Mouse (Mus musculus) neural tube, embryonic 15.5 days (tissue): Measurements from ENCODE around the gene Gstt3. TPM values are rescaled to one million over a fixed set of nuclear protein-coding genes. Genes with fewer than 3 reads are reported as not detected.

Experiments used
- ATAC-seq: fragments of 200-750 bp; cut with Nextera tagmentation; 2 replicates; pipeline ENCODE4 v1.8.0; 2017; ENCODE audit warnings: mild to moderate bottlenecking, moderate TSS enrichment, moderate library complexity; ENCODE audit not compliant: low FRiP score
- H3K27ac ChIP-seq: fragments of 300-500 bp; sonication (generic); replicated peaks from 2 replicates; pipeline ENCODE4 v1.5.1; 2015; ENCODE audit warnings: mild to moderate bottlenecking, inconsistent platforms
- H3K27me3 ChIP-seq: fragments of 300-500 bp; sonication (generic); replicated peaks from 2 replicates; pipeline ENCODE4 v1.6.1; 2015; ENCODE audit warnings: inconsistent platforms
- H3K36me3 ChIP-seq: fragments of 300-500 bp; sonication (generic); 2 replicates; pipeline ENCODE4 v1.6.1; 2015; ENCODE audit warnings: inconsistent platforms
- H3K4me1 ChIP-seq: fragments of 300-500 bp; sonication (generic); 2 replicates; pipeline ENCODE4 v1.6.1; 2015; ENCODE audit warnings: inconsistent platforms
- H3K4me2 ChIP-seq: fragments of 300-500 bp; sonication (generic); 2 replicates; pipeline ENCODE4 v1.6.1; 2015; ENCODE audit warnings: inconsistent platforms, mild to moderate bottlenecking, moderate library complexity
- H3K4me3 ChIP-seq: fragments of 300-500 bp; sonication (generic); replicated peaks from 2 replicates; pipeline ENCODE4 v1.5.1; 2015; ENCODE audit warnings: mild to moderate bottlenecking, inconsistent platforms
- H3K9ac ChIP-seq: fragments of 300-500 bp; sonication (generic); replicated peaks from 2 replicates; pipeline ENCODE4 v1.6.1; 2015; ENCODE audit warnings: mild to moderate bottlenecking, inconsistent platforms
- H3K9me3 ChIP-seq: fragments of 300-500 bp; sonication (generic); replicated peaks from 2 replicates; pipeline ENCODE4 v1.6.1; 2016; ENCODE audit warnings: inconsistent platforms
- WGBS: fragments of 180-500 bp; shearing (Covaris S2); methylation state at CpG from one replicate; pipeline ENCODE4 v1.1.7; 2015; ENCODE audit warnings: mixed read lengths; 5-methylcytosine and 5-hydroxymethylcytosine counted together
- polyA plus RNA-seq: library from polyadenylated mRNA; unstranded; fragments of >200 nt; fragmentation: Nextera tagmentation; extraction: Ambion mirVana; gene quantifications from 2 replicates; pipeline ENCODE4 v1.2.1, GENCODE M21; 2015

Gene Gstt3
- polyA plus RNA-seq: 1.3 and 5.3 TPM in 2 replicates

GRCm38 (mm10) chr10:75780769-75781578 is at the start of gene Gstt3, which contains the start of gene Gm20441:
Gene Gstt3, minus strand, starts transcription at chr10:75781414.
Gene Gm20441, minus strand, starts transcription at chr10:75780954.
- Histone ChIP-seq H3K27me3 (peaks cover 56% of the 10 kb centered on the region), H3K36me3 (no peaks in the 10 kb centered on the region), H3K4me1 (peaks cover 10% of the 10 kb centered on the region), H3K9ac (peak within 1 kb of the TSS; percentile 35), H3K4me3 (peak within 1 kb of the TSS; percentile 40), H3K9me3 (no peaks in the 10 kb centered on the region), H3K4me2 (peak within 1 kb of the TSS; percentile 72), H3K27ac (no peak within 1 kb of the TSS)
- no peak for ATAC-seq
- 2% methylated on average over 28 of the region's 28 CpGs for WGBS

GRCm38 (mm10) chr10:75830275-75830670 is 49.1 kb upstream of the Gstt3 start:
- Histone ChIP-seq H3K4me1 (peaks cover 19% of the 10 kb centered on the region), H3K27me3 (peaks cover 18% of the 10 kb centered on the region; the same call in 1 of the 2 replicates)

GRCm38 (mm10) chr10:75829529-75830274 is 48.5 kb upstream of the Gstt3 start:
- no peak overlapping the region for H3K4me3 ChIP-seq
- H3K9me3 ChIP-seq: no peaks in the 10 kb centered on the region
- ATAC-seq: no peak
- H3K36me3 ChIP-seq: no peaks in the 10 kb centered on the region
- WGBS: 83% methylated on average over 2 of the region's 2 CpGs
- H3K27ac ChIP-seq: no peak overlapping the region
- peaks cover 18% of the 10 kb centered on the region; the same call in 1 of the 2 replicates for H3K27me3 ChIP-seq
- H3K4me2 ChIP-seq: no peak overlapping the region
- peaks cover 14% of the 10 kb centered on the region for H3K4me1 ChIP-seq
- H3K9ac ChIP-seq: no peak overlapping the region

More at GRCm38 (mm10) chr10:75830275-75830670, 49.1 kb upstream of the Gstt3 start:
- Histone ChIP-seq H3K4me2 (no peak overlapping the region), H3K9me3 (no peaks in the 10 kb centered on the region), H3K27ac (no peak overlapping the region), H3K4me3 (no peak overlapping the region), H3K36me3 (no peaks in the 10 kb centered on the region), H3K9ac (no peak overlapping the region)
- ATAC-seq: no peak
- 96% methylated on average over 2 of the region's 2 CpGs for WGBS

DNA sequence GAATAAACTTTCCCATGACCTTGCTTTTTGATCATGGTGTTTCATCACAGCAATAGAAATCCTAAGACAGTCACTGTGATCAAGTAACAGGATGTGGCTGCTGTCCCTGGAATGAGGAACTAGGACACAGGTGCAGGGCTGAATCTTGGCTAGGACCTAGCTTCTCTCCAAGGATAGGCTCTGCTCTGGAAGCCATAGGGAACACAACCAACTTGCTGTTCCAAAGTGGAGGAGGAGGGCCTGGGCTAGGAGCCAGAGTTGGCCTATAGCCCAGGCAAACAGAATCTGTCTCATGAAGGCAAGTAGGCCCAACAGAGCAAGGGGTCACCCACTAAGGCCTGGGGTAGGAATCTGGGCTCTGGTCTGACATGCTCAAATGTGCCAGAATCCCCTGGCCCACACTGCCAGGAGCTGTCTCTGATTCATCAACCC is 47.3 kb upstream of the Gstt3 start:
- Histone ChIP-seq H3K27ac (no peak overlapping the region; the same call in 1 of the 2 replicates), H3K27me3 (peaks cover 9% of the 10 kb centered on the region; the same call in 1 of the 2 replicates), H3K9ac (no peak overlapping the region), H3K4me3 (no peak overlapping the region), H3K9me3 (no peaks in the 10 kb centered on the region), H3K4me2 (no peak overlapping the region), H3K4me1 (peaks cover 3% of the 10 kb centered on the region; the same call in 1 of the 2 replicates), H3K36me3 (no peaks in the 10 kb centered on the region)
- peak; percentile 61; the same call in 1 of the 2 replicates for ATAC-seq

DNA sequence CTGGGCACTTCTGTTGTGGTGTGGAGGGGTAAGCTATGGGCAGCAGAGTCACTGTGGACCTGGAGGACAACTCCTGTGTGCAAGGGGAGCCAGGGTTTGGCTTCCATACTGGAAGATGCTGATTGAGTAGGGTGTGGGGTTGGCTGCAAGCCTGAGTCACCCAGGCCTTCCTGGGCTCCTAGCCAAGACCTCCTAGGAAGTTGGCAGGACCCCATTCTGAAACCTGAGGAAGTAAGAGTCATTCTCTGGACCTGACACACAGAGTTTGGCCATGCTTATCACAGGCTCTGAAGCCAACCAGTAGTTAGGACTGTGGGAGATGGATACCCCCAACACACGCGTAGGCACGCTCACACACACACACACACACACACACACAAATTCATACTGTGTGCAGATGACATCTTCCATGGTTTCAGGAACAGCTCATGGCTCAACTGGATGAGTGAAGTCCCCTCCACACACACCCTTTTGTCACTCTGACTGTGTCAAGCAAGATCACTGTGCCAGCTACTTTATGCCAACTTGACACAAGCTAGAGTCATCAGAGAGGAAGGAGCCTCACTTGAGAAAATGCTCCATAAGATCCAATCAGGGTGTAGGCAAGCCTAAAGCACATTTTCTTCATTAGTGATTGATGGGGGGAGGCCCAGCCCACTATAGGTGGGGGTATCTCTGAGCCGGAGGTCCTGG is 46.6 kb upstream of the Gstt3 start:
- Histone ChIP-seq H3K27ac (no peak overlapping the region; the same call in 1 of the 2 replicates), H3K4me1 (0 out of 2 replicates have a peak, but pooled peaks cover 3% of the 10 kb centered on the region), H3K27me3 (0 out of 2 replicates have a peak, but pooled peaks cover 4% of the 10 kb centered on the region), H3K9me3 (no peaks in the 10 kb centered on the region), H3K9ac (no peak overlapping the region), H3K4me3 (no peak overlapping the region), H3K36me3 (no peaks in the 10 kb centered on the region), H3K4me2 (no peak overlapping the region)
- ATAC-seq: no peak
- WGBS: 90% methylated on average over 4 of the region's 4 CpGs

DNA sequence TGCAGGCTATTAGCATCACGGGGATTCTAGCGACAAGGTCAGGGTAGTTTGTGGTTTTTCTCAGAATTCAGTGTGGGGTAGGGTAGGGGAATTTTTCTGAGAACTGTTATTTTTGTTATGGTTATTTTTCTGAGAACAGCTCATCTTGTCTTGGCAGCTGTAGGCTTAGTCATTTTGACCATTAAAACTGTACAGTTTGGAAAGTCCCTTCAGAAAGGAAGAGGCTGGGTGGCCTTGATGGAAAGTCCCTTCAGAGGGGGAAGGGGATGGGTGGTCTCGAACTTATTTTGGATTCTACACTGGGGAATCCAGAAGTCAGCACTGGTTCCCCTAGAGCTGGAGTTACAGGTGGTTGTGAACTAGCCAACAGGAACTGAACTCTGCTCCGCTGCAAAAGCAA is 43.3 kb upstream of the Gstt3 start:
- Histone ChIP-seq H3K27ac (no peak overlapping the region), H3K36me3 (no peaks in the 10 kb centered on the region), H3K9me3 (no peaks in the 10 kb centered on the region), H3K4me1 (0 out of 2 replicates have a peak, but pooled peaks cover 3% of the 10 kb centered on the region), H3K4me2 (no peak overlapping the region), H3K27me3 (no peaks in the 10 kb centered on the region), H3K4me3 (no peak overlapping the region), H3K9ac (no peak overlapping the region)
- 86% methylated on average over 4 of the region's 4 CpGs for WGBS
- no peak for ATAC-seq

DNA sequence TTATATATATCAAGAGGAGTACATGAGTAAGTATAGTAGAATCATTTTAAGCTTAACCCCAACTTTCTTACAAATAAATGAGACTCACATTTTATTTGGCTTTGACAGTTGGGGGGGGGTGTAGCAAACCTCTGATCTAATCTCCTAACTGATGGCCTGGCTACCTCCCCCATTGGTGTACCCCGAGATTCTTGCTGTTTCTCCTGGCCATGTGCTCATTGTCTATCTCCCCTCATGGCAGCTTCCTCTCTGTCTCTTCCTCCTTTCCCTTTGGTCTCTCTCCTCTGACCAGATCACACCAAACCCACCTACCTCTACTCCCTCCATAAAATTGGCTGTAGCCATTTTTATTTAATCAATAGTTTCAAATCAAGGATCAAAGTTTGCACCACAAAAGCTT is 42.6 kb upstream of the Gstt3 start:
- no peak for ATAC-seq

DNA sequence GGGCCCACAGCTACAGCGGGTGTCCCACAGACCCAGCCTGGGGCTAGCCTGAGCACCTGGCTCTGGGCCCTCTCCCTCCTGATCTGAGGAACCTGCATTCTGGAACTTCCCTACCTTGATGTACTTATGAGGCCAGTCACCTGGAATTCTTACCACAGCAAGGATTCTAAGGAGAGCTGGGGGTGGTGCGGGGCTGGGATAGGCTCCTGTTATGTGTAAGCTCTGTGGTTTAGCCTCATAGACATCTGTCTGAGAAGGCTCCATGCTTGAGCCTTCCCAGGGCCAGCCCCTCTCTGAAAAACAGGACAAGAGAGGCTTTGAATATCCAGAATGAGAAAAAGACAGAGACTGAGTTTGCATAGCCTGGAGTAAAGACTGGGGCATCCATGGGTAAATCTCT is 41.2 kb upstream of the Gstt3 start, which contains the start of gene Gstt4:
Gene Gstt4, minus strand, starts transcription at position 101 of the 400 bp plus-strand sequence.
- no peak for ATAC-seq
- 97% methylated on average over 2 of the region's 2 CpGs for WGBS
- Histone ChIP-seq H3K9ac (no peak within 1 kb of the TSS), H3K4me3 (no peak within 1 kb of the TSS), H3K9me3 (no peaks in the 10 kb centered on the region), H3K36me3 (no peaks in the 10 kb centered on the region), H3K4me2 (no peak within 1 kb of the TSS), H3K27me3 (no peaks in the 10 kb centered on the region), H3K27ac (no peak within 1 kb of the TSS), H3K4me1 (0 out of 2 replicates have a peak, but pooled peaks cover 1% of the 10 kb centered on the region)

More for the DNA sequence above, 42.6 kb upstream of the Gstt3 start:
- WGBS: 97% methylated on average over 1 of the region's 1 CpGs
- no peak overlapping the region for H3K4me3 ChIP-seq
- no peaks in the 10 kb centered on the region for H3K27me3 ChIP-seq
- 0 out of 2 replicates have a peak, but pooled peaks cover 3% of the 10 kb centered on the region for H3K4me1 ChIP-seq
- no peaks in the 10 kb centered on the region for H3K36me3 ChIP-seq
- H3K9me3 ChIP-seq: no peaks in the 10 kb centered on the region
- no peak overlapping the region for H3K4me2 ChIP-seq
- no peak overlapping the region for H3K27ac ChIP-seq
- no peak overlapping the region for H3K9ac ChIP-seq

DNA sequence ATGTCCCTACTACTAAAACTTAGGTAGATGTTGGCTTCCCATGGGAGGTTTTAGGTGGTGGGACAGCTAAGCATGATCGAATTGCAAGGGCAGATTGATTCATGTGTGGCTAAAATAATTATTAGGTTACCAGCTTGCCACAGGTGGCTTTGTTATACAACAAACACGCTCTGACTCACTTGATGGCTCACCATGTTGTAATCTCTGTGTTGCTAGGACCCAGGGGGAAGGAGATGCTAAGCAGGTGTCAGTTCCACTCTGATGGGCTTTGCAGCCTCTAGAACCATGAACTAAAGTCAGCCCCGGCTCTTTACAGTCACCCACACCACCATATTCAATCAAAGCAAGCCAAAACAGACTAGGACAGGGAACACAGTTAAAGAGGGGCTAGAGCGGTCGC is 38.7 kb upstream of the Gstt3 start:
- no peak for ATAC-seq
- no peaks in the 10 kb centered on the region for H3K9me3 ChIP-seq
- H3K9ac ChIP-seq: no peak overlapping the region
- H3K36me3 ChIP-seq: no peaks in the 10 kb centered on the region
- no peaks in the 10 kb centered on the region for H3K4me1 ChIP-seq
- no peak overlapping the region for H3K4me3 ChIP-seq
- 0 out of 2 replicates have a peak, but pooled peaks cover 5% of the 10 kb centered on the region for H3K27me3 ChIP-seq
- no peak overlapping the region for H3K27ac ChIP-seq
- H3K4me2 ChIP-seq: no peak overlapping the region
- WGBS: 90% methylated on average over 5 of the region's 5 CpGs

DNA sequence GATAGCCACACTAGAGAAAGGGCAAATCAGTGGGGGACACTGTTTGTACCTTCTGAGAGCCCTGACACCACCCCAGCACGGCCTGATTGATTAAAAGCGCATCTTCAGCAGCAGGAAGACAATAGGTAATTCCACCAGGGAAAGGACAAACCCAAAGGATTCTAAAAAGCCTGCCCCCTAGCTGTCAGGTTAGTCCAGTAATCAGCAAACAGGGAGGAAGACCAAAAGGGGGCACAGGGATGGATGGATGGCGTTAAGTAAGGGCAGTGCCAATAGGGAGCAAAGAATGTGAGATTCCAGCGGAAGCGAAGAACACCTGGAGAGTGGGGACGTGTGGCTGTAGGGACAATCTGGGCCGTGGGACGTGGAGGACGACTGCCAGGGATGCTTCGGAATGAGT is 37.4 kb upstream of the Gstt3 start:
- Histone ChIP-seq H3K4me3 (no peak overlapping the region), H3K9ac (no peak overlapping the region), H3K27ac (no peak overlapping the region), H3K4me1 (no peaks in the 10 kb centered on the region), H3K4me2 (no peak overlapping the region), H3K36me3 (no peaks in the 10 kb centered on the region), H3K9me3 (no peaks in the 10 kb centered on the region), H3K27me3 (0 out of 2 replicates have a peak, but pooled peaks cover 5% of the 10 kb centered on the region)
- WGBS: 65% methylated on average over 10 of the region's 10 CpGs
- no peak for ATAC-seq

GRCm38 (mm10) chr10:75804217-75804616 is 23.0 kb upstream of the Gstt3 start:
- Histone ChIP-seq H3K4me3 (no peak overlapping the region), H3K9ac (no peak overlapping the region), H3K27me3 (no peaks in the 10 kb centered on the region; the same call in 1 of the 2 replicates), H3K27ac (no peak overlapping the region), H3K9me3 (no peaks in the 10 kb centered on the region), H3K4me1 (no peaks in the 10 kb centered on the region), H3K4me2 (no peak overlapping the region), H3K36me3 (no peaks in the 10 kb centered on the region)
- WGBS: 70% methylated on average over 2 of the region's 2 CpGs
- no peak for ATAC-seq
